Comparison of ENCODE assay signal across 8 mouse cellular contexts in the genomic region with DNA sequence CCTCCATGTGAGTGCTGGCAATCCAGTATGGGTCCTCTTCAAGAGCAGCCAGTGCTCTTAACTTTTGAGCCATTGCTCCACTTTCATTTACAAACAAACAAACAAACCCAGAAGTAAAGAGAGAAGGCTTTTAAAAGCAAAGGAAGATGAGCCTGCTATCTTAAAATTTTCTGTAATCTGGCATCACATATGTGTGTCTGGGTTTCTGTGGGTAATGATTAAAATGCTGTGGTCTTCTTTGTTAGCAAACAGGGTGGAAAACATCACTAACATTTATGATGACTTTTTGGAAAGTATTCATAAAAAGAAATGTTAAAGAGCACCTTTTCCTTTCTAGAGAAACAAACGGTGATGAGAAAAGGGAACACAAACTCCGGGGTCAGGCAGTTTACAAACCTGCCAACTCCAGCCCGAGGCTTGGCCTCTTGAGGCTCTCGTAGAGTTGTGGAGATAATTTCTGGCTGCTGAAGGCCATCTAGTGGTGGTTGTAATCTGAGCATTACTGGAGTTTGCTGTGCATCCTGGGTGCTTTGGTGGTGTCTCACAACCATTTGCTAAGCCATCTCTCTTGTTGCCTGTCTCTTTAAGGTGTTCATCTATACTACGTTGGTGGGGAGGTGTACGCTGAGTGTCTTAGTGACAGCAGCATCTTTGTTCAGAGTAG. TPM values are rescaled to one million over a fixed set of nuclear protein-coding genes. Genes with fewer than 3 reads are reported as not detected.
A peak's percentile ranks its signal among the peaks of the same experiment; 100 is the strongest.
DNase-seq lines count a peak whose midpoint lies in the region; ATAC-seq and TF ChIP-seq lines count a peak whose summit lies in the region.

No protein-coding gene starts in this region.

- DNase-seq in heart, adult 18-20 months, result peak; percentile 34 to 55
- DNase-seq in heart, postnatal 25 days (ENCODE audit: low spot score), result no peak
- DNase-seq in spleen, adult 2 months (ENCODE audit: low read depth in 1 of 2, low spot score in 2 of 2), result no peak
- no peak for DNase-seq in spleen, postnatal 10 days (ENCODE audit: low spot score in 2 of 2)
- peak; percentile 80 for DNase-seq in brain, adult 2 months (ENCODE audit: low read depth, low spot score)
- DNase-seq in layer of hippocampus, adult 2 months (ENCODE audit: low spot score in 2 of 2), result peak; percentile 24 to 42
- peak; percentile 18 for DNase-seq in stomach, postnatal 0 days (ENCODE audit: low spot score)
- no peak for DNase-seq in testis, postnatal 10 days (ENCODE audit: low spot score)

- TF ChIP-seq CTCF in spleen, adult 2 months (IDR thresholded peaks at IDR 0.05; ENCODE audit: extremely low read depth, insufficient read depth, insufficient read length, insufficient replicate concordance), result peak; percentile 9; the same call in 1 of the 2 replicates
- peak; percentile 85 for TF ChIP-seq CTCF in layer of hippocampus, adult 2 months (conservative IDR thresholded peaks at IDR 0.05)
- peak; percentile 79 for TF ChIP-seq CTCF in stomach, postnatal 0 days (IDR thresholded peaks at IDR 0.05; ENCODE audit: low read depth)

- no peaks in the 10 kb centered on the region for H3K9me3 ChIP-seq in stomach, postnatal 0 days (ENCODE audit: control insufficient read depth, low read length)

- ATAC-seq in stomach, postnatal 0 days (ENCODE audit: low FRiP score, low TSS enrichment), result 0 out of 2 replicates have a peak, but pooled peaks have one; percentile 49

- no peak for TF ChIP-seq POLR2A in spleen, adult 2 months (IDR thresholded peaks at IDR 0.05; ENCODE audit: low read depth, low read length)

- H3K4me2 ChIP-seq in stomach, postnatal 0 days (replicated peaks; ENCODE audit: low read depth), result no peak overlapping the region

- H3K27ac ChIP-seq in spleen, adult 2 months (ENCODE audit: insufficient read depth, low read length), result no peak overlapping the region
- H3K27ac ChIP-seq in layer of hippocampus, adult 2 months, result no peak overlapping the region
- no peak overlapping the region for H3K27ac ChIP-seq in stomach, postnatal 0 days (replicated peaks)

- no peaks in the 10 kb centered on the region for H3K27me3 ChIP-seq in spleen, adult 2 months (ENCODE audit: control insufficient read depth, insufficient read depth, low read length)
- H3K27me3 ChIP-seq in stomach, postnatal 0 days (ENCODE audit: control insufficient read depth, insufficient read depth, low read length), result no peaks in the 10 kb centered on the region

- peaks cover 13% of the 10 kb centered on the region for H3K36me3 ChIP-seq in spleen, adult 2 months (ENCODE audit: control insufficient read depth, insufficient read depth, low read length)
- peaks cover 11% of the 10 kb centered on the region; the same call in 1 of the 2 replicates for H3K36me3 ChIP-seq in stomach, postnatal 0 days (ENCODE audit: control insufficient read depth, insufficient read depth, low read length)

- no peak for TF ChIP-seq EP300 in stomach, postnatal 0 days (optimal IDR thresholded peaks at IDR 0.05)

- intact Hi-C loops in heart, postnatal 25 days (cut with DNase I), result loop anchor here (5.0 kb wide), 2 partner anchors 78 to 178 kb away; no protein-coding TSS in a partner anchor

- H3K4me3 ChIP-seq in spleen, adult 2 months (ENCODE audit: extremely low read depth, insufficient read depth, insufficient read length), result no peak overlapping the region
- H3K4me3 ChIP-seq in layer of hippocampus, adult 2 months, result no peak overlapping the region
- H3K4me3 ChIP-seq in stomach, postnatal 0 days (ENCODE audit: low read depth, low read length), result no peak overlapping the region

- 57% methylated on average over 6 of the region's 6 CpGs for WGBS in spleen, adult 2 months
- WGBS in stomach, postnatal 0 days, result 34% methylated on average over 6 of the region's 6 CpGs

- H3K4me1 ChIP-seq in spleen, adult 2 months (ENCODE audit: control insufficient read depth, insufficient read depth, insufficient read length), result no peaks in the 10 kb centered on the region
- no peaks in the 10 kb centered on the region for H3K4me1 ChIP-seq in stomach, postnatal 0 days (replicated peaks; ENCODE audit: control insufficient read depth, insufficient read depth)

- H3K9ac ChIP-seq in stomach, postnatal 0 days (ENCODE audit: low read length), result no peak overlapping the region

RNA-seq across cellular contexts. Expression of a gene that starts 18.3 kb away (rescaled TPM):
- not detected for total RNA-seq in heart, adult 18-20 months (2021)
- not detected for total RNA-seq in heart, postnatal 25 days (2021)
- polyA plus RNA-seq in spleen, adult 2 months (2012; rRNA removed), result 0.25 and 0.48 TPM in 2 replicates
- 1 to 10 TPM in 1 of 2 experiments, under 1 TPM in 1; 0.96 to 1.6 TPM for total RNA-seq in layer of hippocampus, adult 2 months (2021)
- 0.97 and 1.5 TPM in 2 replicates for polyA plus RNA-seq in stomach, postnatal 0 days (2015; fragmentation: Nextera tagmentation; extraction: Ambion mirVana)

RNA-seq across cellular contexts. Expression of a gene that starts 32.5 kb away (rescaled TPM):
- total RNA-seq in heart, adult 18-20 months (2021), result 10 to 100 TPM; 26.6 to 26.9 TPM
- total RNA-seq in heart, postnatal 25 days (2021), result 10 to 100 TPM; 29.5 to 34.6 TPM
- polyA plus RNA-seq in spleen, adult 2 months (2012; rRNA removed), result 10.2 and 12.0 TPM in 2 replicates
- total RNA-seq in layer of hippocampus, adult 2 months (2021), result 10 to 100 TPM; 26.3 to 28.0 TPM
- 9.4 and 10.3 TPM in 2 replicates for polyA plus RNA-seq in stomach, postnatal 0 days (2015; fragmentation: Nextera tagmentation; extraction: Ambion mirVana)

Comparison
In these comparisons a context has a peak if more than half of its experiments do, and no peak if none do; other contexts are left out.
1. DNase-seq: peak in heart, adult 18-20 months (2 of 2), brain, adult 2 months (single experiment), layer of hippocampus, adult 2 months (2 of 2) and stomach, postnatal 0 days (single experiment); none in heart, postnatal 25 days (single experiment), spleen, adult 2 months (0 of 2), spleen, postnatal 10 days (0 of 2) and testis, postnatal 10 days (single experiment).
2. CTCF ChIP-seq: peak in every context shown above with its lines; median percentile 85 in layer of hippocampus, adult 2 months; 79 in stomach, postnatal 0 days; 9 in spleen, adult 2 months.